8 mouse cellular contexts compared by ENCODE assay signal in genomic region chr12:102743589-102744574, GRCm38 (mm10). TPM values are rescaled to one million over a fixed set of nuclear protein-coding genes. Genes with fewer than 3 reads are reported as not detected.
A peak's percentile ranks its signal among the peaks of the same experiment; 100 is the strongest.
DNase-seq lines count a peak whose midpoint lies in the region; ATAC-seq and TF ChIP-seq lines count a peak whose summit lies in the region.

Gene Moap1 (minus strand): TSS chr12:102743661.
Gene Tmem251 (plus strand): TSS chr12:102743762.

- TF ChIP-seq CTCF in heart, adult 2 months (IDR thresholded peaks at IDR 0.05), result peak; percentile 49
- TF ChIP-seq CTCF in midbrain, postnatal 0 days (IDR thresholded peaks at IDR 0.05), result peak; percentile 36

- H3K4me1 ChIP-seq in embryonic facial prominence, embryonic 12.5 days, result peaks cover 17% of the 10 kb centered on the region
- peaks cover 4% of the 10 kb centered on the region for H3K4me1 ChIP-seq in heart, adult 2 months (ENCODE audit: control insufficient read depth, insufficient read depth, low read length)
- H3K4me1 ChIP-seq in limb, embryonic 15.5 days, result peaks cover 15% of the 10 kb centered on the region
- H3K4me1 ChIP-seq in midbrain, postnatal 0 days (ENCODE audit: insufficient read depth, low read length), result peaks cover 6% of the 10 kb centered on the region; the same call in 1 of the 2 replicates

- H3K36me3 ChIP-seq in embryonic facial prominence, embryonic 12.5 days, result peaks cover 6% of the 10 kb centered on the region; the same call in 1 of the 2 replicates
- H3K36me3 ChIP-seq in heart, adult 2 months (ENCODE audit: control insufficient read depth, insufficient read depth, low read length), result peaks cover 11% of the 10 kb centered on the region
- H3K36me3 ChIP-seq in limb, embryonic 15.5 days, result peaks cover 11% of the 10 kb centered on the region; the same call in 1 of the 2 replicates
- 0 out of 2 replicates have a peak, but pooled peaks cover 3% of the 10 kb centered on the region for H3K36me3 ChIP-seq in midbrain, postnatal 0 days (ENCODE audit: insufficient read depth, low read length)

- peak; percentile 78 for TF ChIP-seq POLR2A in heart, adult 2 months (IDR thresholded peaks at IDR 0.05; ENCODE audit: insufficient read depth, low read depth, low read length)

- H3K27ac ChIP-seq in embryonic facial prominence, embryonic 12.5 days, result peak within 1 kb of the TSS; percentile 87
- H3K27ac ChIP-seq in heart, adult 2 months, result peak within 1 kb of the TSS; percentile 89
- peak within 1 kb of the TSS; percentile 86 for H3K27ac ChIP-seq in limb, embryonic 15.5 days
- peak within 1 kb of the TSS; percentile 92 for H3K27ac ChIP-seq in midbrain, postnatal 0 days (ENCODE audit: low read depth, low read length)

- H3K27me3 ChIP-seq in embryonic facial prominence, embryonic 12.5 days, result no peaks in the 10 kb centered on the region
- no peaks in the 10 kb centered on the region for H3K27me3 ChIP-seq in heart, adult 2 months (ENCODE audit: control insufficient read depth, insufficient read depth, low read length)
- no peaks in the 10 kb centered on the region for H3K27me3 ChIP-seq in limb, embryonic 15.5 days
- H3K27me3 ChIP-seq in midbrain, postnatal 0 days (ENCODE audit: insufficient read depth, low read length), result no peaks in the 10 kb centered on the region

- H3K9me3 ChIP-seq in embryonic facial prominence, embryonic 12.5 days, result no peaks in the 10 kb centered on the region
- H3K9me3 ChIP-seq in limb, embryonic 15.5 days, result no peaks in the 10 kb centered on the region
- H3K9me3 ChIP-seq in midbrain, postnatal 0 days (ENCODE audit: low read length), result no peaks in the 10 kb centered on the region

- peak within 1 kb of the TSS; percentile 88 for H3K9ac ChIP-seq in embryonic facial prominence, embryonic 12.5 days
- H3K9ac ChIP-seq in heart, adult 2 months (ENCODE audit: low read depth, low read length), result peak within 1 kb of the TSS; percentile 96
- peak within 1 kb of the TSS; percentile 77 for H3K9ac ChIP-seq in limb, embryonic 15.5 days
- H3K9ac ChIP-seq in midbrain, postnatal 0 days (replicated peaks; ENCODE audit: low read length, poor library complexity, severe bottlenecking), result peak within 1 kb of the TSS; percentile 89

- DNase-seq in 3T3-L1 (ENCODE audit: low read depth, low spot score), result peak; percentile 86
- DNase-seq in adrenal gland, postnatal 36 days, result peak; percentile 94
- DNase-seq in heart, adult 2 months, result peak; percentile 92 to 94
- peak; percentile 87 to 92 for DNase-seq in kidney, adult 8-10 months
- peak; percentile 94 for DNase-seq in midbrain, postnatal 0 days (ENCODE audit: low spot score)
- DNase-seq in spleen, postnatal 10 days (ENCODE audit: low spot score in 2 of 2), result peak; percentile 83 to 92

- ATAC-seq in embryonic facial prominence, embryonic 12.5 days (ENCODE audit: insufficient number of reproducible peaks, insufficient read depth, low FRiP score, low TSS enrichment), result peak; percentile 94
- peak; percentile 91 for ATAC-seq in limb, embryonic 15.5 days (ENCODE audit: insufficient number of reproducible peaks, low FRiP score, low TSS enrichment, low read depth)
- ATAC-seq in midbrain, postnatal 0 days (ENCODE audit: low FRiP score), result peak; percentile 97

- peak within 1 kb of the TSS; percentile 66 for H3K4me2 ChIP-seq in embryonic facial prominence, embryonic 12.5 days (replicated peaks)
- H3K4me2 ChIP-seq in limb, embryonic 15.5 days, result peak within 1 kb of the TSS; percentile 76
- H3K4me2 ChIP-seq in midbrain, postnatal 0 days (ENCODE audit: low read depth, low read length, poor library complexity, severe bottlenecking), result peak within 1 kb of the TSS; percentile 68

- H3K4me3 ChIP-seq in embryonic facial prominence, embryonic 12.5 days, result peak within 1 kb of the TSS; percentile 90
- H3K4me3 ChIP-seq in heart, adult 2 months, result peak within 1 kb of the TSS; percentile 89
- H3K4me3 ChIP-seq in limb, embryonic 15.5 days, result peak within 1 kb of the TSS; percentile 72
- H3K4me3 ChIP-seq in midbrain, postnatal 0 days (ENCODE audit: low read depth, low read length), result peak within 1 kb of the TSS; percentile 84

- under 1% methylated on average over 61 of the region's 63 CpGs for WGBS in embryonic facial prominence, embryonic 12.5 days
- under 1% methylated on average over 62 of the region's 63 CpGs for WGBS in heart, adult 2 months
- WGBS in limb, embryonic 15.5 days, result under 1% methylated on average over 61 of the region's 63 CpGs
- under 1% methylated on average over 53 of the region's 63 CpGs for WGBS in midbrain, postnatal 0 days

- TF ChIP-seq EP300 in heart, adult 2 months (IDR thresholded peaks at IDR 0.05; ENCODE audit: insufficient read depth, low read depth, low read length), result no peak

- intact Hi-C loops in heart, adult 2 months (cut with DNase I), result loop anchor here (1.0 to 5.0 kb wide), 3 partner anchors 13 to 133 kb away; partner anchors contain the start of genes Btbd7, Gm28051, Gon7 and Ubr7

- H3K79me2 ChIP-seq in heart, adult 2 months (replicated peaks; ENCODE audit: control insufficient read depth, insufficient read depth, low read length), result no peaks in the 10 kb centered on the region; the same call in 1 of the 2 replicates

RNA-seq across cellular contexts. Expression of gene Moap1, which starts in this region (rescaled TPM):
- total RNA-seq in adrenal gland, postnatal 36 days (2021), result 10 to 100 TPM in 1 of 2 experiments, 1 to 10 TPM in 1; 7.7 to 15.3 TPM
- 30.4 and 32.6 TPM in 2 replicates for polyA plus RNA-seq in embryonic facial prominence, embryonic 12.5 days (2016; fragmentation: Nextera tagmentation; extraction: Ambion mirVana)
- 1 to 10 TPM; 7.0 to 7.5 TPM for total RNA-seq in heart, adult 2 months (2021)
- 0.51 TPM in 1 of 2 replicates, not detected in the other for polyA plus RNA-seq in heart, adult 2 months (2012; rRNA removed)
- polyA plus RNA-seq in limb, embryonic 15.5 days (2015; fragmentation: Nextera tagmentation; extraction: Ambion mirVana), result 21.7 and 21.8 TPM in 2 replicates
- total RNA-seq in midbrain, postnatal 0 days (2014; rRNA removed), result 20.9 and 26.5 TPM in 2 replicates
- 71.8 and 84.8 TPM in 2 replicates for polyA plus RNA-seq in midbrain, postnatal 0 days (2015; fragmentation: Nextera tagmentation; extraction: Ambion mirVana)

RNA-seq across cellular contexts. Expression of gene Tmem251, which starts in this region (rescaled TPM):
- total RNA-seq in adrenal gland, postnatal 36 days (2021), result 10 to 100 TPM in 1 of 2 experiments, 1 to 10 TPM in 1; 7.0 to 10.8 TPM
- 10.4 and 11.0 TPM in 2 replicates for polyA plus RNA-seq in embryonic facial prominence, embryonic 12.5 days (2016; fragmentation: Nextera tagmentation; extraction: Ambion mirVana)
- 1 to 10 TPM; 4.5 to 4.6 TPM for total RNA-seq in heart, adult 2 months (2021)
- 1.8 and 4.0 TPM in 2 replicates for polyA plus RNA-seq in heart, adult 2 months (2012; rRNA removed)
- polyA plus RNA-seq in limb, embryonic 15.5 days (2015; fragmentation: Nextera tagmentation; extraction: Ambion mirVana), result 9.2 and 9.4 TPM in 2 replicates
- total RNA-seq in midbrain, postnatal 0 days (2014; rRNA removed), result 5.9 and 6.2 TPM in 2 replicates
- polyA plus RNA-seq in midbrain, postnatal 0 days (2015; fragmentation: Nextera tagmentation; extraction: Ambion mirVana), result 11.9 and 12.3 TPM in 2 replicates

Comparison
In these comparisons a context has a peak if more than half of its experiments do, and no peak if none do; other contexts are left out.
1. Peak in every context shown above with its lines: DNase-seq, ATAC-seq, H3K4me3 ChIP-seq and H3K27ac ChIP-seq.
2. RNA of gene Moap1 (polyA plus RNA-seq): 71.8 to 84.8 TPM in midbrain, postnatal 0 days, 30.4 to 32.6 TPM in embryonic facial prominence, embryonic 12.5 days and 21.7 to 21.8 TPM in limb, embryonic 15.5 days; 0.51 TPM in heart, adult 2 months; every median in the first group is over 10 times any median in the second.